Mouse (Mus musculus) intestine, embryonic 14.5 days (tissue): ENCODE results near the gene BC030500. TPM values are rescaled to one million over a fixed set of nuclear protein-coding genes. Genes with fewer than 3 reads are reported as not detected.

ENCODE experiments used
- ATAC-seq: fragments of 200-750 bp; cut with Nextera tagmentation; replicated peaks from 2 replicates; pipeline ENCODE4 v1.8.0; 2017; ENCODE audit warnings: low read depth, moderate number of reproducible peaks, moderate TSS enrichment, moderate library complexity; ENCODE audit not compliant: low FRiP score, low TSS enrichment
- DNase-seq: peaks from one replicate; pipeline ENCODE4 v3.0.0-alpha.2; 2018; ENCODE audit warnings: low spot score
- H3K27ac ChIP-seq: fragments of 300-500 bp; sonication (generic); 2 replicates; pipeline ENCODE4 v1.5.1; 2014; ENCODE audit warnings: low read depth, mild to moderate bottlenecking, control low read depth
- H3K27me3 ChIP-seq: fragments of 300-500 bp; sonication (generic); replicated peaks from 2 replicates; pipeline ENCODE4 v1.6.1; 2014; ENCODE audit warnings: low read length, control low read depth; ENCODE audit not compliant: control insufficient read depth, insufficient read depth
- H3K36me3 ChIP-seq: fragments of 300-500 bp; sonication (generic); 2 replicates; pipeline ENCODE4 v1.6.1; 2014; ENCODE audit warnings: low read length, control low read depth; ENCODE audit not compliant: control insufficient read depth, insufficient read depth
- H3K4me1 ChIP-seq: fragments of 300-500 bp; sonication (generic); replicated peaks from 2 replicates; pipeline ENCODE4 v1.6.1; 2014; ENCODE audit warnings: low read length, control low read depth, mixed read lengths; ENCODE audit not compliant: control insufficient read depth, insufficient read depth
- H3K4me2 ChIP-seq: fragments of 300-500 bp; sonication (generic); 2 replicates; pipeline ENCODE4 v1.6.1; 2014; ENCODE audit warnings: low read length
- H3K4me3 ChIP-seq: fragments of 300-500 bp; sonication (generic); 2 replicates; pipeline ENCODE4 v1.5.1; 2014; ENCODE audit warnings: low read depth, low read length, control low read depth, mixed read lengths
- H3K9ac ChIP-seq: fragments of 300-500 bp; sonication (generic); 2 replicates; pipeline ENCODE4 v1.6.1; 2014; ENCODE audit warnings: mild to moderate bottlenecking, low read length
- H3K9me3 ChIP-seq: fragments of 300-500 bp; sonication (generic); 2 replicates; pipeline ENCODE4 v1.6.1; 2016; ENCODE audit warnings: low read length, control low read depth; ENCODE audit not compliant: control insufficient read depth
- WGBS: fragments of 180-500 bp; shearing (Covaris S2); extraction: QIAGEN DNeasy Blood & Tissue Kit; methylation state at CpG from one replicate; pipeline ENCODE4 v1.1.7; 2014; 5-methylcytosine and 5-hydroxymethylcytosine counted together
- polyA plus RNA-seq: library from polyadenylated mRNA; unstranded; fragments of >200 nt; fragmentation: Nextera tagmentation; extraction: Ambion mirVana; gene quantifications from 2 replicates; pipeline ENCODE4 v1.2.1, GENCODE M21; 2014

BC030500 gene
- polyA plus RNA-seq, 1 experiment from 2014 or later = 0.32 TPM

- Histone ChIP-seq H3K4me1 (no peaks in the 10 kb centered on the region), H3K27ac (no peak overlapping the region), H3K4me3 (no peak overlapping the region), H3K9ac (no peak overlapping the region), H3K36me3 (no peaks in the 10 kb centered on the region), H3K4me2 (no peak overlapping the region), H3K9me3 (no peaks in the 10 kb centered on the region), H3K27me3 (peaks cover 15% of the 10 kb centered on the region)
- ATAC-seq (no peak), DNase-seq (no peak)
- 40% methylated on average over 2 of the region's 2 CpGs for WGBS
Measured at GRCm38 (mm10) chr8:58915142-58915541, 3.6 kb downstream of the BC030500 start.

DNA sequence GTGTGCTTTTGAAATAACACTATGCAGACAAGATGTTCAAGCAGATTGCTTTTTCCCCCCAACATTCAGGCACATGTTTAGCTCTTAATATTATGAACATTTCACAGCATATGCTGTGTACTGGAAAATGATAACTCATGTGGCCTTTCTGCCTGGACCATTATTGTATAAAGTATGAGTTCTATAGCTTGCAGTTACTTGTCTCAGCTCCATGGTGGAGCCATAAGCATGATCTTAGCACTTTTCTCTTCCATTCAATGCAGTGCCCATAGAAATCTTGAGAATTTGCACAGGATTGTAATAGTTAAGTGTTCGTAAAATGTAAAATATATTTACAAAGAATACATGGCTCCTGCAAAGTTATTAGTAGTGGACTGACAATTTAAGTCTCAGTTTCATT is 19.5 kb downstream of the BC030500 start:
- no peak for DNase-seq

GRCm38 (mm10) chr8:58943773-58944172 is 32.2 kb downstream of the BC030500 start:
- Histone ChIP-seq H3K9me3 (no peaks in the 10 kb centered on the region), H3K27me3 (no peaks in the 10 kb centered on the region), H3K4me1 (no peaks in the 10 kb centered on the region), H3K36me3 (no peaks in the 10 kb centered on the region), H3K9ac (no peak overlapping the region), H3K4me3 (no peak overlapping the region), H3K27ac (no peak overlapping the region), H3K4me2 (no peak overlapping the region)
- DNase-seq (no peak), ATAC-seq (no peak)
- WGBS = 92% methylated on average over 4 of the region's 4 CpGs

More for the DNA sequence above, 19.5 kb downstream of the BC030500 start:
- Histone ChIP-seq H3K9ac (no peak overlapping the region), H3K27me3 (no peaks in the 10 kb centered on the region), H3K36me3 (no peaks in the 10 kb centered on the region), H3K27ac (no peak overlapping the region), H3K4me3 (no peak overlapping the region), H3K4me2 (no peak overlapping the region), H3K9me3 (no peaks in the 10 kb centered on the region), H3K4me1 (no peaks in the 10 kb centered on the region)
- ATAC-seq = no peak
- WGBS = 78% methylated on average over 1 of the region's 1 CpGs

- H3K36me3 ChIP-seq = no peaks in the 10 kb centered on the region
- 87% methylated on average over 5 of the region's 5 CpGs for whole genome bisulfite sequencing
- no peak overlapping the region for H3K27ac ChIP-seq
- no peak for ATAC-seq
- no peak overlapping the region for H3K9ac ChIP-seq
- no peaks in the 10 kb centered on the region for H3K4me1 ChIP-seq
- H3K27me3 ChIP-seq = no peaks in the 10 kb centered on the region
- no peak overlapping the region for H3K4me2 ChIP-seq
- no peak for DNase-seq
- H3K9me3 ChIP-seq = no peaks in the 10 kb centered on the region
- no peak overlapping the region for H3K4me3 ChIP-seq
Measured at GRCm38 (mm10) chr8:58957195-58957739, 45.7 kb downstream of the BC030500 start.

Other genes starting within 250 kb of the BC030500 start
- gene Galntl6, start 885 bp downstream of the BC030500 start, polyA plus RNA-seq = 0.41 and 0.94 TPM in 2 replicates